Mouse (Mus musculus): ENCODE measurements at regions not wholly inside any gene's neighbourhood (a gene's known extent, or its start where the extent isn't known, plus 50 kb on each side); places are given as distances from the start of the nearest gene placed in this dataset.

- DNase-seq (ENCODE audit: extremely low read depth, low read depth, low spot score): no peak
Measured at GRCm38 (mm10) chr4:64598465-64598864, 525.5 kb upstream of the Pappa start.

GRCm38 (mm10) chr4:64599222-64599621 lies 524.8 kb upstream of the Pappa start:
- no peak for DNase-seq (ENCODE audit: extremely low read depth, low read depth, low spot score)

- peak; percentile 57 for DNase-seq (ENCODE audit: extremely low read depth, low read depth, low spot score)
Measured at GRCm38 (mm10) chr4:64622771-64623170, 501.2 kb upstream of the Pappa start.

GRCm38 (mm10) chr4:64632189-64632588 lies 491.8 kb upstream of the Pappa start:
- no peak for DNase-seq (ENCODE audit: extremely low read depth, low read depth, low spot score)

GRCm38 (mm10) chr4:64635256-64635962 lies 488.6 kb upstream of the Pappa start:
- no peak for DNase-seq (ENCODE audit: extremely low read depth, low read depth, low spot score)

- no peak for DNase-seq (ENCODE audit: extremely low read depth, low read depth, low spot score)
Measured at GRCm38 (mm10) chr4:64640056-64640455, 483.9 kb upstream of the Pappa start.

GRCm38 (mm10) chr4:64640976-64641375 lies 483.0 kb upstream of the Pappa start:
- no peak for DNase-seq (ENCODE audit: extremely low read depth, low read depth, low spot score)

- no peak for DNase-seq (ENCODE audit: extremely low read depth, low read depth, low spot score)
Measured at GRCm38 (mm10) chr4:64645141-64645540, 478.8 kb upstream of the Pappa start.

- DNase-seq (ENCODE audit: extremely low read depth, low read depth, low spot score): no peak
Measured at GRCm38 (mm10) chr4:64654157-64654556, 469.8 kb upstream of the Pappa start.

- DNase-seq (ENCODE audit: extremely low read depth, low read depth, low spot score): no peak
Measured at GRCm38 (mm10) chr4:64655534-64655933, 468.4 kb upstream of the Pappa start.

- DNase-seq (ENCODE audit: extremely low read depth, low read depth, low spot score): no peak
Measured at GRCm38 (mm10) chr4:64663722-64664121, 460.3 kb upstream of the Pappa start.

GRCm38 (mm10) chr4:64667998-64668397 lies 456.0 kb upstream of the Pappa start:
- DNase-seq (ENCODE audit: extremely low read depth, low read depth, low spot score): no peak

GRCm38 (mm10) chr4:64669722-64670121 lies 454.3 kb upstream of the Pappa start:
- DNase-seq (ENCODE audit: extremely low read depth, low read depth, low spot score): no peak

GRCm38 (mm10) chr4:64676438-64676837 lies 447.5 kb upstream of the Pappa start:
- DNase-seq (ENCODE audit: extremely low read depth, low read depth, low spot score): no peak

- DNase-seq (ENCODE audit: extremely low read depth, low read depth, low spot score): no peak
Measured at GRCm38 (mm10) chr4:64676881-64677280, 447.1 kb upstream of the Pappa start.

GRCm38 (mm10) chr4:64684654-64685053 lies 439.3 kb upstream of the Pappa start:
- DNase-seq (ENCODE audit: extremely low read depth, low read depth, low spot score): peak; percentile 73

GRCm38 (mm10) chr4:64696134-64696533 lies 427.8 kb upstream of the Pappa start:
- DNase-seq (ENCODE audit: extremely low read depth, low read depth, low spot score): no peak

GRCm38 (mm10) chr4:64723296-64723695 lies 400.7 kb upstream of the Pappa start:
- no peak for DNase-seq (ENCODE audit: extremely low read depth, low read depth, low spot score)

- DNase-seq (ENCODE audit: extremely low read depth, low read depth, low spot score): no peak
Measured at GRCm38 (mm10) chr4:64724851-64725250, 399.1 kb upstream of the Pappa start.

- DNase-seq (ENCODE audit: extremely low read depth, low read depth, low spot score): no peak
Measured at GRCm38 (mm10) chr4:64755986-64756385, 368.0 kb upstream of the Pappa start.

GRCm38 (mm10) chr4:64768610-64769009 lies 355.4 kb upstream of the Pappa start:
- no peak for DNase-seq (ENCODE audit: extremely low read depth, low read depth, low spot score)

GRCm38 (mm10) chr4:64803886-64804285 lies 320.1 kb upstream of the Pappa start:
- DNase-seq (ENCODE audit: extremely low read depth, low read depth, low spot score): no peak

GRCm38 (mm10) chr4:64804996-64805395 lies 319.0 kb upstream of the Pappa start:
- no peak for DNase-seq (ENCODE audit: extremely low read depth, low read depth, low spot score)

All from fat pad, adult 2 months (tissue).